Mouse (Mus musculus) heart, embryonic 15.5 days (tissue): ENCODE results near the gene Otop2. TPM values are rescaled to one million over a fixed set of nuclear protein-coding genes. Genes with fewer than 3 reads are reported as not detected.

ENCODE experiments used
- ATAC-seq: fragments of 200-750 bp; cut with Nextera tagmentation; replicated peaks from 2 replicates; pipeline ENCODE4 v1.8.0; 2017; ENCODE audit warnings: low read depth, moderate TSS enrichment; ENCODE audit not compliant: insufficient number of reproducible peaks, insufficient read depth, low FRiP score
- H3K27ac ChIP-seq: fragments of 300-500 bp; sonication (generic); 2 replicates; pipeline ENCODE4 v1.5.1; 2015; ENCODE audit warnings: mild to moderate bottlenecking, inconsistent platforms
- H3K27me3 ChIP-seq: fragments of 300-500 bp; sonication (generic); 2 replicates; pipeline ENCODE4 v1.6.1; 2015; ENCODE audit warnings: inconsistent platforms
- H3K36me3 ChIP-seq: fragments of 300-500 bp; sonication (generic); 2 replicates; pipeline ENCODE4 v1.6.1; 2015; ENCODE audit warnings: mild to moderate bottlenecking, inconsistent platforms
- H3K4me1 ChIP-seq: fragments of 300-500 bp; sonication (generic); replicated peaks from 2 replicates; pipeline ENCODE4 v1.6.1; 2015; ENCODE audit warnings: inconsistent platforms
- H3K4me2 ChIP-seq: fragments of 300-500 bp; sonication (generic); 2 replicates; pipeline ENCODE4 v1.6.1; 2015; ENCODE audit warnings: inconsistent platforms, mild to moderate bottlenecking, moderate library complexity
- H3K4me3 ChIP-seq: fragments of 300-500 bp; sonication (generic); 2 replicates; pipeline ENCODE4 v1.5.1; 2015; ENCODE audit warnings: mild to moderate bottlenecking, inconsistent platforms
- H3K9ac ChIP-seq: fragments of 300-500 bp; sonication (generic); 2 replicates; pipeline ENCODE4 v1.6.1; 2015; ENCODE audit warnings: mild to moderate bottlenecking, inconsistent platforms
- H3K9me3 ChIP-seq: fragments of 300-500 bp; sonication (generic); replicated peaks from 2 replicates; pipeline ENCODE4 v1.6.1; 2016; ENCODE audit warnings: inconsistent platforms
- WGBS: fragments of 180-500 bp; shearing (Covaris S2); methylation state at CpG from one replicate; pipeline ENCODE4 v1.1.7; 2015; ENCODE audit warnings: mixed read lengths; 5-methylcytosine and 5-hydroxymethylcytosine counted together
- polyA plus RNA-seq: library from polyadenylated mRNA; unstranded; fragments of >200 nt; fragmentation: Nextera tagmentation; extraction: Ambion mirVana; gene quantifications from 2 replicates; pipeline ENCODE4 v1.2.1, GENCODE M21; 2015

Gene Otop2
- polyA plus RNA-seq = 0.08 TPM in 1 of 2 replicates, not detected in the other

- no peaks in the 10 kb centered on the region for H3K9me3 ChIP-seq
- WGBS = 42% methylated on average over 8 of the region's 8 CpGs
- no peaks in the 10 kb centered on the region for H3K36me3 ChIP-seq
- no peak for ATAC-seq
- no peak within 1 kb of the TSS for H3K27ac ChIP-seq
- H3K9ac ChIP-seq = no peak within 1 kb of the TSS
- H3K27me3 ChIP-seq = peaks cover 9% of the 10 kb centered on the region
- H3K4me3 ChIP-seq = no peak within 1 kb of the TSS
- no peak within 1 kb of the TSS for H3K4me2 ChIP-seq
- H3K4me1 ChIP-seq = peaks cover 12% of the 10 kb centered on the region
Measured at GRCm38 (mm10) chr11:115306863-115307262, at the start of gene Otop2. Gene Otop2 (plus strand): TSS chr11:115307163.

GRCm38 (mm10) chr11:115257775-115258510, 49.0 kb upstream of the Otop2 start:
- Histone ChIP-seq H3K27me3 (peaks cover 96% of the 10 kb centered on the region), H3K9me3 (no peaks in the 10 kb centered on the region), H3K4me2 (peak overlapping the region; percentile 32), H3K27ac (no peak overlapping the region), H3K9ac (no peak overlapping the region), H3K4me3 (peak overlapping the region; percentile 16; the same call in 1 of the 2 replicates), H3K36me3 (no peaks in the 10 kb centered on the region), H3K4me1 (peaks cover 8% of the 10 kb centered on the region)
- WGBS = 16% methylated on average over 59 of the region's 59 CpGs
- 0 out of 2 replicates have a peak, but pooled peaks have one; percentile 34 for ATAC-seq

- Histone ChIP-seq H3K9ac (no peak overlapping the region), H3K9me3 (no peaks in the 10 kb centered on the region), H3K4me3 (no peak overlapping the region), H3K4me2 (no peak overlapping the region), H3K4me1 (peaks cover 8% of the 10 kb centered on the region), H3K27ac (no peak overlapping the region), H3K27me3 (peaks cover 97% of the 10 kb centered on the region), H3K36me3 (no peaks in the 10 kb centered on the region)
- no peak for ATAC-seq
- WGBS = 60% methylated on average over 4 of the region's 4 CpGs
Measured at GRCm38 (mm10) chr11:115259134-115259533, 47.8 kb upstream of the Otop2 start.

GRCm38 (mm10) chr11:115262954-115263353, 44.0 kb upstream of the Otop2 start:
- Histone ChIP-seq H3K27me3 (peaks cover 100% of the 10 kb centered on the region), H3K36me3 (no peaks in the 10 kb centered on the region), H3K9ac (no peak overlapping the region), H3K9me3 (no peaks in the 10 kb centered on the region), H3K4me3 (no peak overlapping the region), H3K4me1 (peaks cover 32% of the 10 kb centered on the region), H3K4me2 (no peak overlapping the region), H3K27ac (no peak overlapping the region)
- WGBS = 58% methylated on average over 11 of the region's 11 CpGs
- ATAC-seq = no peak

- no peak for ATAC-seq
- Histone ChIP-seq H3K4me2 (no peak overlapping the region), H3K27me3 (peaks cover 100% of the 10 kb centered on the region), H3K4me1 (peaks cover 28% of the 10 kb centered on the region), H3K9me3 (no peaks in the 10 kb centered on the region), H3K27ac (no peak overlapping the region), H3K9ac (no peak overlapping the region), H3K36me3 (no peaks in the 10 kb centered on the region), H3K4me3 (no peak overlapping the region)
- WGBS = 60% methylated on average over 7 of the region's 7 CpGs
Measured at GRCm38 (mm10) chr11:115264136-115264861, 42.7 kb upstream of the Otop2 start.

- WGBS = 10% methylated on average over 39 of the region's 39 CpGs
- peak overlapping the region; percentile 59 for H3K4me2 ChIP-seq
- ATAC-seq = no peak
- peak overlapping the region; percentile 34 for H3K4me3 ChIP-seq
- no peak overlapping the region for H3K27ac ChIP-seq
- peaks cover 98% of the 10 kb centered on the region for H3K27me3 ChIP-seq
- peaks cover 28% of the 10 kb centered on the region for H3K4me1 ChIP-seq
- H3K9ac ChIP-seq = no peak overlapping the region
- no peaks in the 10 kb centered on the region for H3K36me3 ChIP-seq
- H3K9me3 ChIP-seq = no peaks in the 10 kb centered on the region
Measured at GRCm38 (mm10) chr11:115264862-115265668, 41.9 kb upstream of the Otop2 start.

- 4% methylated on average over 20 of the region's 20 CpGs for WGBS
- Histone ChIP-seq H3K9me3 (no peaks in the 10 kb centered on the region), H3K4me3 (peak overlapping the region; percentile 47), H3K9ac (peak overlapping the region; percentile 37; the same call in 1 of the 2 replicates), H3K27ac (no peak overlapping the region), H3K4me2 (peak overlapping the region; percentile 81), H3K36me3 (no peaks in the 10 kb centered on the region), H3K27me3 (peaks cover 92% of the 10 kb centered on the region), H3K4me1 (peaks cover 30% of the 10 kb centered on the region)
- ATAC-seq = no peak
Measured at GRCm38 (mm10) chr11:115265771-115266399, 41.1 kb upstream of the Otop2 start.

- 1% methylated on average over 22 of the region's 22 CpGs for WGBS
- ATAC-seq = no peak
- H3K9ac ChIP-seq = peak overlapping the region; percentile 37; the same call in 1 of the 2 replicates
Measured at GRCm38 (mm10) chr11:115266400-115266778, 40.6 kb upstream of the Otop2 start.

GRCm38 (mm10) chr11:115267061-115267883, 39.7 kb upstream of the Otop2 start, which contains the start of gene Grin2c:
Gene Grin2c (minus strand): TSS chr11:115267243.
- H3K4me1 ChIP-seq = peaks cover 30% of the 10 kb centered on the region
- H3K4me2 ChIP-seq = peak within 1 kb of the TSS; percentile 81
- H3K27me3 ChIP-seq = peaks cover 78% of the 10 kb centered on the region
- H3K36me3 ChIP-seq = no peaks in the 10 kb centered on the region
- no peaks in the 10 kb centered on the region for H3K9me3 ChIP-seq
- 7% methylated on average over 38 of the region's 50 CpGs for WGBS
- H3K4me3 ChIP-seq = peak within 1 kb of the TSS; percentile 47
- no peak for ATAC-seq
- peak within 1 kb of the TSS; percentile 37; the same call in 1 of the 2 replicates for H3K9ac ChIP-seq
- H3K27ac ChIP-seq = no peak within 1 kb of the TSS

More at GRCm38 (mm10) chr11:115266400-115266778, 40.6 kb upstream of the Otop2 start:
- H3K27me3 ChIP-seq = peaks cover 87% of the 10 kb centered on the region
- no peaks in the 10 kb centered on the region for H3K36me3 ChIP-seq
- no peaks in the 10 kb centered on the region for H3K9me3 ChIP-seq
- H3K27ac ChIP-seq = no peak overlapping the region
- H3K4me1 ChIP-seq = peaks cover 30% of the 10 kb centered on the region
- H3K4me2 ChIP-seq = peak overlapping the region; percentile 81
- peak overlapping the region; percentile 47 for H3K4me3 ChIP-seq

GRCm38 (mm10) chr11:115267958-115268357, 39.0 kb upstream of the Otop2 start:
- no peak for ATAC-seq
- no peak overlapping the region for H3K27ac ChIP-seq
- peaks cover 72% of the 10 kb centered on the region for H3K27me3 ChIP-seq

More at GRCm38 (mm10) chr11:115267958-115268357, 39.0 kb upstream of the Otop2 start:
- peaks cover 30% of the 10 kb centered on the region for H3K4me1 ChIP-seq
- no peak overlapping the region for H3K4me3 ChIP-seq
- H3K4me2 ChIP-seq = no peak overlapping the region
- H3K36me3 ChIP-seq = no peaks in the 10 kb centered on the region
- H3K9ac ChIP-seq = no peak overlapping the region
- WGBS = 74% methylated on average over 11 of the region's 11 CpGs
- H3K9me3 ChIP-seq = no peaks in the 10 kb centered on the region
